Mouse (Mus musculus) macrophage (primary cell): ENCODE results near the gene H2al1m. TPM values are rescaled to one million over a fixed set of nuclear protein-coding genes. Genes with fewer than 3 reads are reported as not detected.
"Not testable (repeated sequence)": the region's sequence is repeated elsewhere in the genome, so short reads cannot be mapped to it uniquely, and the experiment has no call there.

ENCODE experiments used
- H3K27ac ChIP-seq: fragments of 350-480 bp; formaldehyde crosslinking; 2 replicates; pipeline ENCODE4 v1.9.0; 2021
- H3K36me3 ChIP-seq: fragments of 350-480 bp; formaldehyde crosslinking; 2 replicates; pipeline ENCODE4 v1.9.0; 2021; ENCODE audit errors: inconsistent target
- H3K4me3 ChIP-seq: fragments of 350-480 bp; formaldehyde crosslinking; 2 replicates; pipeline ENCODE4 v1.9.0; 2021; ENCODE audit errors: inconsistent target
- H3K79me2 ChIP-seq: fragments of 350-480 bp; formaldehyde crosslinking; 2 replicates; pipeline ENCODE4 v1.9.0; 2021; ENCODE audit errors: inconsistent target
- WGBS: methylation state at CpG from one replicate; pipeline ENCODE4 v1.1.7; 2026; ENCODE audit warnings: inconsistent platforms; ENCODE audit not compliant: missing documents; 5-methylcytosine and 5-hydroxymethylcytosine counted together
- polyA plus RNA-seq: library from polyadenylated mRNA; stranded (reverse); fragments of 250-400 nt; gene quantifications from 3 replicates; pipeline ENCODE4 v1.2.4, GENCODE M21; 2018; ENCODE audit warnings: inconsistent platforms

Gene H2al1m
- polyA plus RNA-seq, 1 experiment from 2014 or later = not detected

DNA sequence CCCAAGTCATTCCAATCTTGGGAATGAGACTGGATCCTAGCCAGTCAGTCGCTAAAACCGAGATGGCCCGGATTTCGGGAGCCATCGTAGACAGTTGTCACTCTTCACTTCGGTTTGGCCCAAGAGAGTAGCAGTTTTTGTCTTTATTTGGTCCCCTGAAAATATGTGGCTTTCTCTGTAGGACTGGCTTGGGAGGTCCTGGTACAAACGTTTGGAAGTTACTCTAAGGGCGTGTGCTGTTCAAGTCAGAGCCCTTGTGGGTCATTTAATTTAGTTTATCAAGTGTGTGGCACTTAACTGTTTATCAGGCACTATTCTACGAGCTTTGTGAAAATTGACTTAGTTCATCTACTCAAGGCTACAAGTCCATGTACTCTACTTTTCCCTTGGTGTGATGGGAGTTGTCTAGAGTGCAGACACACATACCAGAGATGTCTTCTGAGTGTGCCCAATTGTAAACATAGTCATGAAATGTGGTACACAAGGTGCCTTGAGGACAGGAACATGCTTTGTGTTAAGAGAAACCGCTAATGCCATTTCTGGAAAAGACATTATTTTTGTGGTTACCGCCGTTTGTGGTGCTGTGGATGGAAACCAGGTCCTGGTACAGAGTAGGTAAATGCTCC is 10.1 kb upstream of the H2al1m start:
- H3K79me2 ChIP-seq = no peaks in the 10 kb centered on the region
- no peaks in the 10 kb centered on the region for H3K36me3 ChIP-seq
- WGBS = 66% methylated on average over 10 of the region's 12 CpGs
- peak overlapping the region; percentile 10; the same call in 1 of the 2 replicates for H3K4me3 ChIP-seq
- no peak overlapping the region for H3K27ac ChIP-seq

DNA sequence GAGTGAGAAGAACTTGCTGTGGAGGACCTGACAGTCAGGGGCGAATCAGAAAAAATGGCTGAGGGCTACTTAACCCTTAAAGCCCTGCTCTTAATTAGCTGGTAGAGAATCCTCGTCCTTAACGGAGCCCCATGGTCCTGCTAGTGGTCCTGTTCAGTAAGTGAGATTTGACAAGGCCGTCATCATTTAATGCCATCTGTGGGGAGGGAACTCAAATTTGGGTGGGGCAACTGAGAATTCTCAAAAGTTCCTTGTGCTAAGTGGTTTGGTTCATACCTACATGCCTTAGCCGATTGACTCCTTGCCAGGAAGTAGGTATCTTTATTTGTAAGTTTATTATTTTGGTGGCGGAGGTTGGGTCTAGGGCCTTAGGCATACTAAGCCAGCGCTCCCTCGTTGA is 9.2 kb upstream of the H2al1m start:
- Histone ChIP-seq H3K4me3 (no peak overlapping the region), H3K27ac (no peak overlapping the region)

DNA sequence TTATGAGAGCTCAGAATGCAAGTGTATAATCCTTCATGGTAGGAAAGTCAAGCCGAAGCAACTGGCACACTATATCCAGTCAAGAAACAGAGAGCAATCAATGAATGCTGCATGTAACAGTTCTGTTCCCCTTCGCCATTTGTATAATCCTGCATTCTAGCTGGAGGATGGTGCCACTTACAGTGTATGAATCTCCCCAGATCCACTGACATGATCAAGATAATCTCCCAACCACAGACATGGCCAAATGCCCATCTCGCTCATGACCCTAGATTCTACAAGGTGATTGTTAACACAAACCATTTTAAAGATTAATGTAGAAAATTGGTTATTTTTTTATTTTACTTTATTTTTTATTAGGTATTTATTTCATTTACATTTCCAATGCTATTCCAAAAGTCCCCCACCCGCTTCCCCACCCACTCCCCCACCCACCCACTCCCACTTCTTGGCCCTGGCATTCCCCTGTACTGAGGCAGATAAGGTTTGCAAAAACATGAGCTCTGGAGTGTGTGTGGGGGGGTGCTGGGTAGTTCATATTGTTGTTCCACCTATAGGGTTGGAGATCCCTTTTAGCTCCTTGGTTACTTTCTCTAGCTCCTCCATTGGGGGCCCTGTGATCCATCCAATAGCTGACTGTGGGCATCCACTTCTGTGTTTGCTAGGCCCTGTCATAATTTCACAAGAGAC is 9.7 kb downstream of the H2al1m start:
- H3K4me3 ChIP-seq, H3K36me3 ChIP-seq, H3K79me2 ChIP-seq, H3K27ac ChIP-seq: not testable (repeated sequence)
- 92% methylated on average over 2 of the region's 4 CpGs for WGBS

More for the DNA sequence above, 9.2 kb upstream of the H2al1m start:
- Histone ChIP-seq H3K36me3 (no peaks in the 10 kb centered on the region), H3K79me2 (no peaks in the 10 kb centered on the region)
- 66% methylated on average over 8 of the region's 8 CpGs for WGBS

DNA sequence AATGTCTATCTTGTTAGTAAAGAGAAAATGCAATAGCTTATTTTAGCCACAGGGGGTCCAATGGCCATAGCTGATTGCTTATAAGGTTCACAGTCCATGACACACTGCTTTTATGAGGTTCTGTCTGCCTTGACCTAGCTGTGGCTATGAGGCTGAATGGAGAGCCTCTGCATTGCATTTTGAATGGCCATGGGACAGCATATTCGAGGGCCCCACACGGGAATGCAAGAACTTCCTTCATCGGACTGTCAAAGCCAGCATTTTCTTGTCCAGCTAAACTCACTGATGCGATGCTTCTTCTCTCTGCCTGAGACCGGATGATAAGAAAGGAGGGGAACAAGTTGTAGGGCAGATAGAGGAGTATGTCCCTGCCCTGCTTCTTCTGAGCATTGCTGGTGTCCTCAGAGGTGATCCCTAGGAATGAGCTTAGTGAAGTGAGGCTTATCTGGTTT is 14.9 kb downstream of the H2al1m start:
- Histone ChIP-seq H3K36me3 (no peaks in the 10 kb centered on the region), H3K79me2 (no peaks in the 10 kb centered on the region), H3K27ac (no peak overlapping the region), H3K4me3 (no peak overlapping the region)
- 83% methylated on average over 4 of the region's 5 CpGs for WGBS

DNA sequence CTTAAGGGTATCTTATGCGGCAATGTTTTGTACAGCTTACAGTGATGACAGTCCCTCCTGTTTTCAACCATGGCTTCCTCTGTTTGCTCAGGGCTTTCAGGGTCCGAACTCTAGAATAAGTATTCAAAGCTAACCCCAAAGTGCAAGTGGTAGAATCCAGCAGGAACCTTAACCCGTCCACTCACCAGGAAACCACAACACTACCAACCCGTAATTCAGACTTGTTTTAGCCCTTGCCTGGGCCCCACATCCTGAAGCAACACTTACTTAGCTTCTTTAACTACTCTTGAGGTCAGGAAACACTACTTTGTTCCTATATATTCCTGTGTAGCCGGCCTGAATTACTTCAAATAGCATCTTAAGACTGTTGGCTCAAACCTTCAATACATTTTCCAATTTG is 19.2 kb downstream of the H2al1m start:
- Histone ChIP-seq H3K36me3 (no peaks in the 10 kb centered on the region), H3K27ac (no peak overlapping the region), H3K4me3 (no peak overlapping the region), H3K79me2 (no peaks in the 10 kb centered on the region)
- 46% methylated on average over 3 of the region's 5 CpGs for WGBS

DNA sequence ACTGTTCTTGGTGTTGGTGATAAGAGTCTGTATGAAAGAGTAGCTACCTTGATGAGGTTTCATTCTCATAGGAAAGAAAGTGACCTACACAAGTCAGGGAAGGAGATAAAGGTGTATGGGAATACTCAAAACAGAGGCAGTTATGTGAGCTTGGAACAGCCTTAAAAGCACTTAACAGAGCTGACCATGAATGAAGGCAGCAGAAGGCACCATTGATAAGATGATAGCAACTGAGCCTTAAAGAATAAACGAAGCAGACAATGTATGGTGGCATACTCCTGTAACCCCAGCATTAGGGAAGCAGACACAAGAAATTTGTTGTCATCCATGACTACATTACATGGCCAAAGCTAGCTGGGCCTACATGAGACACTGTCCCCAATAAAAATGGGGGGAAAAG is 19.9 kb downstream of the H2al1m start:
- no peaks in the 10 kb centered on the region for H3K79me2 ChIP-seq
- no peaks in the 10 kb centered on the region for H3K36me3 ChIP-seq
- WGBS = 75% methylated on average over 1 of the region's 1 CpGs
- H3K27ac ChIP-seq = no peak overlapping the region
- no peak overlapping the region for H3K4me3 ChIP-seq

DNA sequence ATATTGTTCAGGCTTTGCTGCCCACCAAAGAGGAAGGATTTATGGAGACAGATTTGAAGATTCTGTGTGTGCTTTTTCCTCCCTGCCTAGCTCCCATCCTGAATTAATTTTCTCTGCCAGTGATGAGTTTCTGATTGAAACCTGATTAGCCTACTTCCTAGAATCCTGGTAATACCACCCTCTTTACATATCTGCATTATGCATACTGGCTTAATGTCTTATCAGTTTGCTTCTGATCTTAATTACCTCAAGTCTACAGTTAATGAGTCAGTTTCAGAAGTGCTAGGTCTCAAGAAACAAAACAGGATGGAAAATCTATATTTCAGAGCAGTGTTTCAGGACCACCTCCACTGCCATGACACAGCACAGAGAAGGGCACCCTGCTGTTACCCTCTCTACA is 32.9 kb downstream of the H2al1m start:
- H3K4me3 ChIP-seq, H3K36me3 ChIP-seq, H3K27ac ChIP-seq, H3K79me2 ChIP-seq: not testable (repeated sequence)

DNA sequence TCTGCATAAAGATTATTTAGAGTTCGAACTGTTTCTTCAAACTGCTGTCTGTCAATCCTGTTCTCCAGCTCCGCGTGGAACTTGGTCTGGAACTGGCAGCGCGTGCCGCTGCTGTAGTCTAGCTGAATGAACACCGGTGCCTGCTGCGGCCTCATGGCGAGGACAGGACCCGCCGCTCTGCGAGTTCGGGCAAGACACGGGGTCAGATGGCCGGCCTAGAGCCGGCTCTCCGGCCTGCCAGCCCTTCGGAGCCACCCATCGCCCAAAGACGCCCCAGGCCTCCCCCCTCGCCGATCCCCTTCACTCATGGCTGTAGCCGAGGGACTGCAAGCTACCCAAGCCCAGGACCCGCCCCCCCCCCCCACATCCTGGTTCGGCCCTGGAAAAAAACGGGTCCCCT is 44.4 kb downstream of the H2al1m start:
- WGBS = 100% methylated on average over 7 of the region's 26 CpGs
- H3K27ac ChIP-seq, H3K79me2 ChIP-seq, H3K36me3 ChIP-seq, H3K4me3 ChIP-seq: not testable (repeated sequence)

DNA sequence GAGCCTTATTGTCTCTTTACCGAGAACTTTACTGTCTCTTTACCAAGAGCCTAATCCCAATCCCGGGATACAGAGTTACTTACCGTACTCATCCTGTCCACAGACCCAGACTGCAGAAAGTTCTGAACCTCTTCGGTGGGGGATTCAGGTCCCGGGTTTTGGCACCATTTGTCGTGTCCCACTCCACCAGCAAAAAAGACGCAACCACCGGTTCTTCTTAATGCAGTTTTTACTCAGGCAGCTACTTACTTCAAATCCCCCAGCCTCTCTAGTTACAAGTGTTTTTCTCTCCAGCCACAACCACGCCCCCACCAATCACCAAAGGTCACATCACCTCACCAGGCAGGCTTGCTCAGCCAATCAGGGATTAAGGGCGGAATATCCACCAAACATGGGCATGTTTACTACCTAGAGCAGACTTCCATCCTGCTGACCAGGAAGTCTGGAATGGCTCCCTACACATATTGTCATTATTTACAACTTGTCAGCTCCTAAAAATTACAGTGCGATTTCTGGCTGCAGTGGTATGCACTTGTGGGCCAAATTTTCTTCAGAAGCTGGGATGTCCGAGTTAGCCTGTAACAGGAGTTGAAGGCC is 48.9 kb downstream of the H2al1m start:
- not testable (repeated sequence) for H3K79me2 ChIP-seq, H3K27ac ChIP-seq, H3K4me3 ChIP-seq, H3K36me3 ChIP-seq
- WGBS = 79% methylated on average over 7 of the region's 12 CpGs

DNA sequence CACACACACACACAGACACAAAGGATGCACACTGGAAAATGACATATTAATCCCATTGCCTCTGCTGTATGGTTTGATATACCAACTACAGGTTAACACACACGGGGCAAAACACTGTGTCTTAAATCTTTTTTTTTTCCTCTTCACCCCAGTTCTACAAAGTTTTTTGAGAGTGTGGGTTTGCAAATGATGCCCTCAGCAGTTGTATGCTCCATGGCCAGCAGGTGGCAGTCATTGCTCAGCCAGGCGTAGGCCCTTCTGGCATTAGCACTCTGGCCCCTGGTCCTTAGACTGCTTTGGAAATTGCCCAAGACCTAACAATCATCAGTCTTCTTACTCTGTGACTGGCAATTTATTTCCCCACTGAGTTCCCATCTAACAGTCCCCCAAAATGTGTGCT is 49.5 kb downstream of the H2al1m start:
- not testable (repeated sequence) for H3K36me3 ChIP-seq, H3K4me3 ChIP-seq, H3K27ac ChIP-seq, H3K79me2 ChIP-seq
- no CpG with 5 or more reads among the region's 2 CpGs for WGBS

Other genes starting within 250 kb of the H2al1m start
- gene Fthl17f, start 220.7 kb upstream of the H2al1m start, polyA plus RNA-seq = not detected in 3 replicates
- not detected in 3 replicates for gene 4930402K13Rik, start 179.2 kb upstream of the H2al1m start, polyA plus RNA-seq
- gene Lancl3, start 83.9 kb upstream of the H2al1m start, polyA plus RNA-seq = 0.21 TPM in 1 of 3 replicates, not detected in the others
- not detected in 3 replicates for gene Gm14862, start 26.9 kb upstream of the H2al1m start, polyA plus RNA-seq
- 0.45 to 1.3 TPM (median 0.56 TPM) in 3 replicates for gene Xk, start 11.0 kb upstream of the H2al1m start, polyA plus RNA-seq
- not detected in 3 replicates for gene H2al1k, start 66.9 kb downstream of the H2al1m start, polyA plus RNA-seq
- 209 to 458 TPM (median 351 TPM) in 3 replicates for gene Cybb, start 204.0 kb downstream of the H2al1m start, polyA plus RNA-seq